Mouse (Mus musculus) myocyte (in vitro differentiated cells): ENCODE data around the gene Smco3.
"Not testable (repeated sequence)": the region's sequence is repeated elsewhere in the genome, so short reads cannot be mapped to it uniquely, and the experiment has no call there.

Source experiments
- MYOG ChIP-seq, 3 experiments: IDR thresholded peaks; one replicate each; pipeline ENCODE4 v1.6.1; 2011; ENCODE audit warnings: control low read depth in 2 of 3, low read depth in 2 of 3, mild to moderate bottlenecking in 2 of 3; ENCODE audit not compliant: insufficient read length in 2 of 3, control insufficient read depth in 1 of 3, insufficient read depth in 1 of 3
- POLR2A ChIP-seq: IDR thresholded peaks from one replicate; pipeline ENCODE4 v1.6.1; 2011; ENCODE audit warnings: low read depth, mild to moderate bottlenecking, control low read depth, moderate library complexity; ENCODE audit not compliant: insufficient read length
- POLR2AphosphoS2 ChIP-seq: IDR thresholded peaks from one replicate; pipeline ENCODE4 v1.6.1; 2011; ENCODE audit warnings: low read depth, control low read depth; ENCODE audit not compliant: insufficient read length

DNA sequence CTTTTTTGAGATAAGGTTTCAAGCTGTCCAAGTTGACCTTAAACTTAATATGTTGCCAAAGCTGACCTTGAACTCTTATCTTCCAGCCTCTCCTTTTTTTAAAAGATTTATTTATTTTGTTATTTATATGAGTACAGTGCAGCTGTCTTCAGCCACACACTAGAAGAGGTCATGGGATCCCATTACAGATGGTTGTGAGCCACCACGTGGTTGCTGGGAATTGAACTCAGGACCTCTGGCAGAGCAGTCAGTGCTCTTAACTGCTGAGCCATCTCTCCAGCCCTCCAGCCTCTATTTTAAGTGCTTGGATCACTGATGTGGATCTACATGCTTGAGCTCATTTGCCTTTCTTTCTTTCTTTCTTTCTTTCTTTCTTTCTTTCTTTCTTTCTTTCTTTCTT, 49.5 kb upstream of the Smco3 start:
- TF ChIP-seq POLR2A; POLR2AphosphoS2; MYOG (IDR thresholded peaks at IDR 0.05; ENCODE audit: control insufficient read depth in 1 of 3, insufficient read depth in 1 of 3, insufficient read length in 2 of 3, low read depth in 2 of 3): not testable (repeated sequence)
